Mouse (Mus musculus) limb, embryonic 11.5 days (tissue): ENCODE results near the gene Noa1. TPM values are rescaled to one million over a fixed set of nuclear protein-coding genes. Genes with fewer than 3 reads are reported as not detected.

Experiments used
- ATAC-seq: fragments of 200-750 bp; cut with Nextera tagmentation; 2 replicates; pipeline ENCODE4 v1.8.0; 2017; ENCODE audit warnings: low read depth; ENCODE audit not compliant: insufficient number of reproducible peaks, low FRiP score, low TSS enrichment
- DNase-seq: peaks from one replicate; pipeline ENCODE4 v3.0.0-alpha.2; 2015; ENCODE audit warnings: low spot score
- H3K27ac ChIP-seq: fragments of 300-500 bp; sonication (generic); replicated peaks from 2 replicates; pipeline ENCODE4 v1.5.1; 2014; ENCODE audit warnings: low read depth, mild to moderate bottlenecking, low read length
- H3K27me3 ChIP-seq: fragments of 300-500 bp; sonication (generic); 2 replicates; pipeline ENCODE4 v1.6.1; 2014; ENCODE audit warnings: mild to moderate bottlenecking, low read length, mixed read lengths; ENCODE audit not compliant: control insufficient read depth, insufficient read depth
- H3K36me3 ChIP-seq: fragments of 300-500 bp; sonication (generic); 2 replicates; pipeline ENCODE4 v1.6.1; 2014; ENCODE audit warnings: mild to moderate bottlenecking, low read length, moderate library complexity, mixed read lengths; ENCODE audit not compliant: control insufficient read depth, insufficient read depth
- H3K4me1 ChIP-seq: fragments of 300-500 bp; sonication (generic); 2 replicates; pipeline ENCODE4 v1.6.1; 2014; ENCODE audit warnings: low read length, mixed read lengths; ENCODE audit not compliant: control insufficient read depth, insufficient read depth
- H3K4me2 ChIP-seq: fragments of 300-500 bp; sonication (generic); 2 replicates; pipeline ENCODE4 v1.6.1; 2014; ENCODE audit warnings: low read depth, mild to moderate bottlenecking, moderate library complexity; ENCODE audit not compliant: severe bottlenecking
- H3K4me3 ChIP-seq: fragments of 300-500 bp; sonication (generic); 2 replicates; pipeline ENCODE4 v1.5.1; 2014; ENCODE audit warnings: low read depth, low read length
- H3K9ac ChIP-seq: fragments of 300-500 bp; sonication (generic); 2 replicates; pipeline ENCODE4 v1.6.1; 2014; ENCODE audit warnings: mild to moderate bottlenecking, low read length
- H3K9me3 ChIP-seq: fragments of 300-500 bp; sonication (generic); 2 replicates; pipeline ENCODE4 v1.6.1; 2016; ENCODE audit warnings: low read length; ENCODE audit not compliant: control insufficient read depth
- WGBS: fragments of 180-500 bp; shearing (Covaris S2); extraction: QIAGEN DNeasy Blood & Tissue Kit; methylation state at CpG from one replicate; pipeline ENCODE4 v1.1.7; 2014; 5-methylcytosine and 5-hydroxymethylcytosine counted together
- polyA plus RNA-seq: library from polyadenylated mRNA; unstranded; fragments of >200 nt; fragmentation: Nextera tagmentation; extraction: Ambion mirVana; gene quantifications from 2 replicates; pipeline ENCODE4 v1.2.1, GENCODE M21; 2014

Noa1 gene
- polyA plus RNA-seq, 1 experiment from 2014 or later = 35.2 TPM

- H3K4me3 ChIP-seq = no peak overlapping the region
- no peaks in the 10 kb centered on the region for H3K27me3 ChIP-seq
- no peak for ATAC-seq
- no peak overlapping the region for H3K9ac ChIP-seq
- no peaks in the 10 kb centered on the region for H3K4me1 ChIP-seq
- no peak for DNase-seq
- H3K27ac ChIP-seq = no peak overlapping the region
- H3K9me3 ChIP-seq = no peaks in the 10 kb centered on the region
- H3K36me3 ChIP-seq = no peaks in the 10 kb centered on the region
- WGBS = 78% methylated on average over 3 of the region's 3 CpGs
- no peak overlapping the region for H3K4me2 ChIP-seq
These were observed 55.5 kb downstream of the Noa1 start for GRCm38 (mm10) chr5:77254402-77254801.

GRCm38 (mm10) chr5:77253154-77253553 lies 56.7 kb downstream of the Noa1 start:
- Histone ChIP-seq H3K27ac (no peak overlapping the region), H3K9ac (no peak overlapping the region), H3K27me3 (no peaks in the 10 kb centered on the region), H3K36me3 (no peaks in the 10 kb centered on the region), H3K4me1 (no peaks in the 10 kb centered on the region), H3K4me3 (no peak overlapping the region), H3K4me2 (no peak overlapping the region), H3K9me3 (no peaks in the 10 kb centered on the region)
- ATAC-seq (no peak), DNase-seq (no peak)
- 84% methylated on average over 1 of the region's 1 CpGs for WGBS

- H3K36me3 ChIP-seq = no peaks in the 10 kb centered on the region
- ATAC-seq (no peak), DNase-seq (no peak)
- H3K27me3 ChIP-seq = no peaks in the 10 kb centered on the region
- no peak overlapping the region for H3K4me2 ChIP-seq
- no peaks in the 10 kb centered on the region for H3K9me3 ChIP-seq
- WGBS = 68% methylated on average over 8 of the region's 8 CpGs
- no peak overlapping the region for H3K27ac ChIP-seq
- no peaks in the 10 kb centered on the region for H3K4me1 ChIP-seq
- H3K4me3 ChIP-seq = no peak overlapping the region
- no peak overlapping the region for H3K9ac ChIP-seq
These were observed 57.6 kb downstream of the Noa1 start for GRCm38 (mm10) chr5:77252115-77252827.

GRCm38 (mm10) chr5:77251656-77252055 lies 58.2 kb downstream of the Noa1 start:
- H3K9me3 ChIP-seq = no peaks in the 10 kb centered on the region
- H3K4me1 ChIP-seq = no peaks in the 10 kb centered on the region
- no peak overlapping the region for H3K4me2 ChIP-seq
- ATAC-seq (no peak), DNase-seq (no peak)
- H3K4me3 ChIP-seq = no peak overlapping the region
- H3K27me3 ChIP-seq = no peaks in the 10 kb centered on the region
- H3K9ac ChIP-seq = no peak overlapping the region
- WGBS = 49% methylated on average over 5 of the region's 5 CpGs
- no peaks in the 10 kb centered on the region for H3K36me3 ChIP-seq
- no peak overlapping the region for H3K27ac ChIP-seq

GRCm38 (mm10) chr5:77250083-77250482 lies 59.8 kb downstream of the Noa1 start:
- H3K4me1 ChIP-seq = 0 out of 2 replicates have a peak, but pooled peaks cover 3% of the 10 kb centered on the region
- no peak overlapping the region for H3K9ac ChIP-seq
- WGBS = 67% methylated on average over 9 of the region's 9 CpGs
- no peaks in the 10 kb centered on the region for H3K27me3 ChIP-seq
- H3K9me3 ChIP-seq = no peaks in the 10 kb centered on the region
- no peak overlapping the region for H3K27ac ChIP-seq
- H3K36me3 ChIP-seq = no peaks in the 10 kb centered on the region
- DNase-seq = no peak
- H3K4me2 ChIP-seq = no peak overlapping the region
- ATAC-seq = no peak
- H3K4me3 ChIP-seq = no peak overlapping the region

GRCm38 (mm10) chr5:77245787-77246671 lies 63.9 kb downstream of the Noa1 start:
- Histone ChIP-seq H3K9me3 (no peaks in the 10 kb centered on the region), H3K4me1 (0 out of 2 replicates have a peak, but pooled peaks cover 3% of the 10 kb centered on the region), H3K4me3 (peak overlapping the region; percentile 10), H3K9ac (peak overlapping the region; percentile 34; the same call in 1 of the 2 replicates), H3K27ac (0 out of 2 replicates have a peak overlapping the region, but pooled peaks have one; percentile 21), H3K27me3 (no peaks in the 10 kb centered on the region), H3K4me2 (peak overlapping the region; percentile 34), H3K36me3 (no peaks in the 10 kb centered on the region)
- ATAC-seq (peak; percentile 76; the same call in 1 of the 2 replicates), DNase-seq (peak; percentile 67)
- WGBS = 30% methylated on average over 26 of the region's 26 CpGs

- Histone ChIP-seq H3K27me3 (no peaks in the 10 kb centered on the region), H3K9ac (no peak overlapping the region; the same call in 1 of the 2 replicates), H3K27ac (no peak overlapping the region), H3K4me2 (peak overlapping the region; percentile 34), H3K36me3 (no peaks in the 10 kb centered on the region), H3K4me1 (0 out of 2 replicates have a peak, but pooled peaks cover 3% of the 10 kb centered on the region), H3K4me3 (peak overlapping the region; percentile 10), H3K9me3 (no peaks in the 10 kb centered on the region)
- DNase-seq (no peak), ATAC-seq (no peak)
- WGBS = 49% methylated on average over 7 of the region's 7 CpGs
These were observed 64.5 kb downstream of the Noa1 start for GRCm38 (mm10) chr5:77245463-77245786.

- no peak for DNase-seq
- Histone ChIP-seq H3K4me1 (0 out of 2 replicates have a peak, but pooled peaks cover 3% of the 10 kb centered on the region), H3K4me2 (no peak overlapping the region), H3K27ac (no peak overlapping the region), H3K36me3 (no peaks in the 10 kb centered on the region), H3K9ac (no peak overlapping the region), H3K27me3 (no peaks in the 10 kb centered on the region), H3K9me3 (no peaks in the 10 kb centered on the region), H3K4me3 (no peak overlapping the region)
- 73% methylated on average over 8 of the region's 8 CpGs for WGBS
- no peak for ATAC-seq
These were observed 65.4 kb downstream of the Noa1 start for GRCm38 (mm10) chr5:77244331-77244987.
